Mouse (Mus musculus) liver, embryonic 14.5 days (tissue): Measurements from ENCODE around the gene Prm3. TPM values are rescaled to one million over a fixed set of nuclear protein-coding genes. Genes with fewer than 3 reads are reported as not detected.

Experiments used
- ATAC-seq: fragments of 200-750 bp; cut with Nextera tagmentation; 2 replicates; pipeline ENCODE4 v1.8.0; 2017; ENCODE audit warnings: moderate number of reproducible peaks, mild to moderate bottlenecking, moderate library complexity; ENCODE audit not compliant: insufficient read depth
- DNase-seq, 3 experiments: peaks; one replicate each; pipeline ENCODE4 v3.0.0-alpha.2; 2012 to 2013; ENCODE audit warnings: low read depth in 3 of 3, low spot score in 3 of 3
- H3K27ac ChIP-seq: fragments of 300-500 bp; sonication (generic); 2 replicates; pipeline ENCODE4 v1.5.1; 2014; ENCODE audit warnings: moderate library complexity, mild to moderate bottlenecking, control low read depth, inconsistent platforms
- H3K27me3 ChIP-seq: fragments of 300-500 bp; sonication (generic); 2 replicates; pipeline ENCODE4 v1.6.1; 2014; ENCODE audit warnings: mild to moderate bottlenecking, low read length, moderate library complexity; ENCODE audit not compliant: control insufficient read depth, insufficient read depth
- H3K36me3 ChIP-seq: fragments of 300-500 bp; sonication (generic); replicated peaks from 2 replicates; pipeline ENCODE4 v1.6.1; 2014; ENCODE audit warnings: low read depth; ENCODE audit not compliant: control insufficient read depth, insufficient read depth
- H3K4me1 ChIP-seq, 2 experiments: fragments of 200-500 bp in 1 of 2; fragments of 300-500 bp in 1 of 2; sonication (generic) in 1 of 2; replicated peaks; 2 replicates each; pipeline ENCODE4 v1.6.1; 2012 to 2014; ENCODE audit warnings: antibody characterized with exemption in 1 of 2, inconsistent platforms in 1 of 2, low read length in 1 of 2; ENCODE audit not compliant: control insufficient read depth in 2 of 2, insufficient read depth in 2 of 2
- H3K4me2 ChIP-seq: fragments of 300-500 bp; sonication (generic); 2 replicates; pipeline ENCODE4 v1.6.1; 2014; ENCODE audit warnings: low read depth, mild to moderate bottlenecking, control low read depth, moderate library complexity
- H3K4me3 ChIP-seq, 2 experiments: fragments of 200-500 bp in 1 of 2; fragments of 300-500 bp in 1 of 2; sonication (generic) in 1 of 2; 2 replicates each; pipeline ENCODE4 v1.5.1; 2012 to 2014; ENCODE audit warnings: low read depth in 2 of 2, low read length in 2 of 2, mild to moderate bottlenecking in 2 of 2, control low read depth in 1 of 2, inconsistent platforms in 1 of 2, moderate library complexity in 1 of 2; ENCODE audit not compliant: insufficient read depth in 1 of 2
- H3K9ac ChIP-seq: fragments of 300-500 bp; sonication (generic); replicated peaks from 2 replicates; pipeline ENCODE4 v1.6.1; 2014; ENCODE audit warnings: mild to moderate bottlenecking, control low read depth, moderate library complexity
- H3K9me3 ChIP-seq: fragments of 300-500 bp; sonication (generic); 2 replicates; pipeline ENCODE4 v1.6.1; 2016; ENCODE audit warnings: low read length, mixed read lengths; ENCODE audit not compliant: control insufficient read depth
- CTCF ChIP-seq: IDR thresholded peaks from 2 replicates; pipeline ENCODE4 v1.5.1; 2016; ENCODE audit warnings: antibody characterized with exemption, low read depth, control low read depth
- EP300 ChIP-seq: IDR thresholded peaks from 2 replicates; pipeline ENCODE4 v1.6.1; 2016; ENCODE audit warnings: antibody characterized with exemption, low read depth
- WGBS: fragments of 180-500 bp; shearing (Covaris S2); extraction: QIAGEN DNeasy Blood & Tissue Kit; methylation state at CpG from one replicate; pipeline ENCODE4 v1.1.7; 2014; ENCODE audit not compliant: insufficient replicate concordance; 5-methylcytosine and 5-hydroxymethylcytosine counted together
- polyA plus RNA-seq, 2 experiments: library from polyadenylated mRNA; depleted of rRNA in 1 of 2; stranded (reverse) in 1 of 2; unstranded in 1 of 2; fragments of >200 nt; fragmentation: Nextera tagmentation in 1 of 2; extraction: Ambion mirVana in 1 of 2; gene quantifications; 2 replicates each; pipeline versions ENCODE4 v1.2.1 to v1.2.3; 2012 to 2014

Prm3 gene
- polyA plus RNA-seq, 2 experiments = not detected

GRCm38 (mm10) chr16:10836388-10836787, 45.7 kb upstream of the Prm3 start:
- H3K27ac ChIP-seq = no peak overlapping the region
- no peak overlapping the region for H3K4me2 ChIP-seq
- no peak overlapping the region for H3K9ac ChIP-seq
- 81% methylated on average over 3 of the region's 3 CpGs for WGBS
- TF ChIP-seq CTCF = no peak
- no peak for TF ChIP-seq EP300
- ATAC-seq (no peak), DNase-seq (no peak)
- H3K36me3 ChIP-seq = no peaks in the 10 kb centered on the region
- no peak overlapping the region for H3K4me3 ChIP-seq
- H3K9me3 ChIP-seq = no peaks in the 10 kb centered on the region
- peaks cover 6 to 18% of the 10 kb centered on the region in 2 experiments for H3K4me1 ChIP-seq
- no peaks in the 10 kb centered on the region for H3K27me3 ChIP-seq

- H3K27ac ChIP-seq = peak within 1 kb of the TSS; percentile 69
- H3K4me3 ChIP-seq = peak within 1 kb of the TSS; percentile 63 to 93
- TF ChIP-seq CTCF (no peak), EP300 (no peak)
- H3K36me3 ChIP-seq = no peaks in the 10 kb centered on the region
- 1% methylated on average over 68 of the region's 69 CpGs for WGBS
- no peaks in the 10 kb centered on the region for H3K27me3 ChIP-seq
- H3K4me1 ChIP-seq = peaks cover 6 to 18% of the 10 kb centered on the region in 2 experiments
- peak within 1 kb of the TSS; percentile 87 for H3K9ac ChIP-seq
- DNase-seq = peak; percentile 72 to 74 (median 74)
- no peaks in the 10 kb centered on the region for H3K9me3 ChIP-seq
- H3K4me2 ChIP-seq = peak within 1 kb of the TSS; percentile 97
- peak; percentile 97 for ATAC-seq
These were observed 44.3 kb upstream of the Prm3 start, which contains the start of gene Rmi2 for GRCm38 (mm10) chr16:10834911-10835587. Rmi2 (plus strand) TSS chr16:10835059.

GRCm38 (mm10) chr16:10834542-10834910, 43.8 kb upstream of the Prm3 start:
- no peaks in the 10 kb centered on the region for H3K9me3 ChIP-seq
- DNase-seq = no peak
- H3K27ac ChIP-seq = no peak overlapping the region
- peak overlapping the region; percentile 63 to 93 for H3K4me3 ChIP-seq
- no peak for ATAC-seq
- TF ChIP-seq EP300 (no peak), CTCF (no peak)
- H3K27me3 ChIP-seq = no peaks in the 10 kb centered on the region
- 9% methylated on average over 12 of the region's 12 CpGs for WGBS
- peak overlapping the region; percentile 87 for H3K9ac ChIP-seq
- H3K4me1 ChIP-seq = peaks cover 6 to 17% of the 10 kb centered on the region in 2 experiments
- peak overlapping the region; percentile 97 for H3K4me2 ChIP-seq
- H3K36me3 ChIP-seq = no peaks in the 10 kb centered on the region

- H3K4me3 ChIP-seq = no peak overlapping the region
- no peaks in the 10 kb centered on the region for H3K4me1 ChIP-seq
- no peaks in the 10 kb centered on the region for H3K36me3 ChIP-seq
- H3K4me2 ChIP-seq = no peak overlapping the region
- DNase-seq = no peak
- ATAC-seq = no peak
- no peaks in the 10 kb centered on the region for H3K27me3 ChIP-seq
- WGBS = 57% methylated on average over 4 of the region's 4 CpGs
- H3K27ac ChIP-seq = no peak overlapping the region
- TF ChIP-seq EP300 (no peak), CTCF (no peak)
- no peak overlapping the region for H3K9ac ChIP-seq
- H3K9me3 ChIP-seq = no peaks in the 10 kb centered on the region
These were observed 37.7 kb upstream of the Prm3 start for GRCm38 (mm10) chr16:10828461-10828805.

- ATAC-seq = no peak
- Histone ChIP-seq H3K9ac (no peak overlapping the region), H3K27ac (no peak overlapping the region), H3K4me1 (no peaks in the 10 kb centered on the region), H3K27me3 (no peaks in the 10 kb centered on the region), H3K9me3 (no peaks in the 10 kb centered on the region), H3K4me2 (no peak overlapping the region), H3K4me3 (no peak overlapping the region), H3K36me3 (no peaks in the 10 kb centered on the region)
- no peak for DNase-seq
- WGBS = 47% methylated on average over 7 of the region's 7 CpGs
- no peak for TF ChIP-seq EP300
- no peak for TF ChIP-seq CTCF
These were observed 37.2 kb upstream of the Prm3 start for GRCm38 (mm10) chr16:10827766-10828460.
